Mouse (Mus musculus) C2C12 (cell line): ENCODE results near the gene Fam240a.

Experiments used
- CEBPB ChIP-seq: IDR thresholded peaks from one replicate; pipeline ENCODE4 v1.6.1; 2011; ENCODE audit warnings: low read depth, mild to moderate bottlenecking, control low read depth, moderate library complexity
- CTCF ChIP-seq: IDR thresholded peaks from one replicate; pipeline ENCODE4 v1.5.1; 2011; ENCODE audit not compliant: control insufficient read depth, insufficient read depth, insufficient read length
- MAX ChIP-seq: IDR thresholded peaks from one replicate; pipeline ENCODE4 v1.6.1; 2011; ENCODE audit warnings: mild to moderate bottlenecking, control low read depth
- MYOD1 ChIP-seq: IDR thresholded peaks from one replicate; pipeline ENCODE4 v1.6.1; 2011; ENCODE audit warnings: low read depth; ENCODE audit not compliant: control insufficient read depth, insufficient read length
- MYOG ChIP-seq: IDR thresholded peaks from one replicate; pipeline ENCODE4 v1.6.1; 2011; ENCODE audit not compliant: control insufficient read depth, insufficient read length; ENCODE audit errors: extremely low read depth
- USF1 ChIP-seq: IDR thresholded peaks from one replicate; pipeline ENCODE4 v1.6.1; 2011; ENCODE audit warnings: low read depth, mild to moderate bottlenecking, control low read depth, moderate library complexity

DNA sequence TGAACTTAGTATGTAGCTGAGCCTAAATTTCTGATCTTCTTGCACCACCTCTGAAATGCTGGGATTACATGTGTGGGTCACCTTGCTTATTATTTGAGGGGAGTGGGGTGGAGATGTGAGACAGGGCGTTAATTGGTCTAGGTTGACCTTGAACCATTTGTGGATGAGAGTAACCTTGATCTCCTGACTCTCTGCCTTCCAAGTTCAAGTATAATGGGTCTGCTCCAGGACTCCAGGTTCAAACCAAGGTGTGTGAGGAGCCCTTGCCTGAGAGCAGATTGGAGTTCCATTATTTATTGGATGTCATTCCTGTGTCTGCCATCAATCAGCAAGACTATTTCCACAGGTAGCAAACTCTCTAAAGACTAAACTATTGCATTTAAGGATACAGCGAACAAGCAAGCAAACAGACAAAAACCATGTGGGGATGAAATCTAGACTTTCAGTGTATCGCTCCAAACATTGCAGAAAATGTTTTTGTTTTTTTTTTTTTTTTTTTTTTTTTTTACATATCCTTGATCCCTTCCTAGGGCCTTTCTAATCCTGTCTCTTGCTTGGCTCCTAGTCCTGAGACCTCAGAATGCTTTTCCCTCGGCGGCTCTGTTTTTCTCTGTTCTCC, 36.4 kb upstream of the Fam240a start:
- TF ChIP-seq CTCF (no peak), MYOD1 (no peak), USF1 (no peak), MAX (no peak), MYOG (no peak), CEBPB (no peak)
